Mouse (Mus musculus) activated CD4-positive, CD25-positive, alpha-beta regulatory T cell, adult 4 months (primary cell): ENCODE data around the gene Il4. TPM values are rescaled to one million over a fixed set of nuclear protein-coding genes. Genes with fewer than 3 reads are reported as not detected.

Experiments
- ATAC-seq: one replicate; pipeline ENCODE4 v1.8.0; 2017
- polyA plus RNA-seq, 2 experiments: library from polyadenylated mRNA; unstranded; fragments of 100-300 nt; shearing (Covaris generic); gene quantifications; one replicate each; pipeline ENCODE4 v1.2.1; 2017

Il4 gene
- polyA plus RNA-seq, 2 experiments from 2014 or later, result 8.8 to 10.4 TPM

DNA sequence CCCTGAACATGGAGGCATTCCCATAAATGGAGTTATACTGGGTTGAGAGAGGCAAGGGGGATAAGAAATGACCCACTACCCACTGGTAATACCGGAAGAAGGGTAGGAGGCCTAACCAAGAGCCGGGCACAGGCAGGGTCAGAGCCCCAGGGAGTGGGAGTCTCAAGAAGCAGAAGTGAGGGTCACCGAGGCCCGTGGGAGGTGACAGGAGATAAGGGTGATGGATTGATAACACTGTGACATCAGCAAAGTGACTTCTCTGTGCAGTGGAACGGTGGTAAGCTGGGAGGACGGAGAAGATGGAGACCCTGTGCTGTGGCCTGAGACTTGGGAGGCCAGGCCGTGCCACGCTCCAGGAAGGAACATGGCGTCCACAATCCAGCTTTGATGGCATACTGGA is 5.1 kb upstream of the Il4 start:
- no peak for ATAC-seq

GRCm38 (mm10) chr11:53622440-53622806 is 4.0 kb upstream of the Il4 start:
- no peak for ATAC-seq

- ATAC-seq, result no peak
Observed at GRCm38 (mm10) chr11:53621582-53622439, 3.3 kb upstream of the Il4 start.

- ATAC-seq, result no peak
Observed at GRCm38 (mm10) chr11:53620094-53620493, 1.6 kb upstream of the Il4 start.

DNA sequence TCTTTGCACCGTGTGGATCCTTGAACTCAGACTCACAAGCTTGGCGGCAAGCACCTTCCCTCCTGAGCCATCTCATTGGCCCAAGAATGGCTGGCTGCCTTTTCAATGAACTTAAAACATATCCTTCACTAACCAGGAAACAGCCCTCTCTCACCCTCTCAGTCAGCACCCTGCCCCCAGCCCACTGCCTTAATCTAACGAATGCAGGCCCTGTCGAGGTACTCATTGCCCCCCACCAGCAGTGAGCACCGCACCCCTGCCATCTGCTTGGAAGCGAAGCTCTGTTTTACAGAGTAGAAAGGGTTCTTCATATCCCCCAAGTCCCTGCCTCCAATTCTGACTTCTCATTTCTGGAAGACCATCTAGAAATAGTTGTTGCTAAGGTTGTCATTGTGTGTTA is 959 bp upstream of the Il4 start:
- ATAC-seq, result no peak

DNA sequence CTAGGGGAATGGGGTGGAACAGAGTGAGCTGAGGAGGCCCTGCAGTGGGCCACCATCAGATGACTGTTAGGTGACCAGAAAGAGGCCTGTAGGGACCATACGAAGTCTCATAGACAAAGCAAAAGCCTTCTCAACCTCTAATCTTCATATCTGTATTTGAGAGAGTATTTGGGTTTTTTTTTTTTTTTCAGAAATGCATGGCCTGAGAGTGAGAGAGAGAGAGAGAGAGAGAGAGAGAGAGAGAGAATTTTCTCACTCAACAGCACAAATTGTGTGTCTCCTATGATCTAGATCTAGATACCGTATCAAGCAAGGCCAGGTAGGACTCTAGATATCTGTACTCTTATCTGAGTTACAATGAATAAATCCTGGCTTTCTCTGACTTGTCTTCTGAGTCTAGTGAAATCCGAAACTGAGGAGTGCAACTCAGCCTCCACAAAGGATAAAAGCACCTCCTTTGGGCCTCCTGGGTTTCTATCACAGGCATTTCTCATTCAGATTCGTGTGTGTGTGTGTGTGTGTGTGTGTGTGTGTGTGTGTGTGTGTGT is 833 bp downstream of the Il4 start:
- no peak for ATAC-seq

- no peak for ATAC-seq
Observed at GRCm38 (mm10) chr11:53616748-53617558, 1.5 kb downstream of the Il4 start.

GRCm38 (mm10) chr11:53615575-53615974 is 2.9 kb downstream of the Il4 start:
- no peak for ATAC-seq

GRCm38 (mm10) chr11:53615172-53615571 is 3.3 kb downstream of the Il4 start:
- ATAC-seq, result no peak

GRCm38 (mm10) chr11:53609672-53610071 is 8.8 kb downstream of the Il4 start:
- peak; percentile 58 for ATAC-seq

- no peak for ATAC-seq
Observed at GRCm38 (mm10) chr11:53609231-53609630, 9.2 kb downstream of the Il4 start.

GRCm38 (mm10) chr11:53605609-53606008 is 12.9 kb downstream of the Il4 start:
- peak; percentile 52 for ATAC-seq

GRCm38 (mm10) chr11:53604983-53605382 is 13.5 kb downstream of the Il4 start:
- no peak for ATAC-seq

GRCm38 (mm10) chr11:53591116-53591515 is 27.4 kb downstream of the Il4 start:
- ATAC-seq, result no peak

GRCm38 (mm10) chr11:53590368-53590768 is 28.1 kb downstream of the Il4 start:
- ATAC-seq, result peak; percentile 88

GRCm38 (mm10) chr11:53588279-53588678 is 30.2 kb downstream of the Il4 start:
- no peak for ATAC-seq

DNA sequence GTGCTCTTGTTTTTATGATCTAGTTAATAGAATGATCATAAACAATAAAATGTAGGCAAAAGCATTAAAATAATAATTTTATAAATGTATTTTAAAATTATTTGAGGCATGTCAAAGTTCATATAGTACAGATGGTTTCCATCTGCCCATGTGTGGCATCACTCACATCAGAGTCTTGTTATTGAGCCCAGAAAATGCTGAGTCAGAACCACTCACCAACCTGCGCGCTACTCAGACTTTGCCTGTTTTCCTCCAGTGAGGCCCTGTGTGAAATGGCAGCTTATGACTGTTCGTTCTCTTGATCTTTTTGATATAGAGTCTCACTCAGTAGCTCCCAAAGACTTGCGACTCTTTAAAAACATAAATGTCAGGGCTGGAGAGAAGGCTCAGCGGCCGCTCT is 33.0 kb downstream of the Il4 start:
- ATAC-seq, result no peak

- no peak for ATAC-seq
Observed at GRCm38 (mm10) chr11:53584849-53585248, 33.6 kb downstream of the Il4 start.

DNA sequence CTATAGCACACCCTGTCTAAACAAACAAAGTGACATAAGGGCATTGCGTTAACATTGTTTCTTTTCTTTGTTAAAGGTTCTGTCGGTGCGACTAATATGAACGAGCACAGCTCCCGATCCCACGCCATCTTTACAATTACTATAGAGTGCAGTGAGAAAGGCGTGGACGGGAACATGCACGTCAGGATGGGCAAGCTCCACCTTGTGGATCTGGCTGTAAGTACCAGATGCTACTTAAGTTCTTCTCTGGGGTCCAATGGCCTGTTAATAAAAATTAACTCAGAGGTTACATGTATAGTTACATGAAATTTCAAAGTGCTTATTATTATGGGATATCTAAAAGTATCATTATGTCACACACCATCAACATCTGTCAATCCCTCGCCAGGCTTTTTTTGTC is 35.3 kb downstream of the Il4 start:
- no peak for ATAC-seq

- no peak for ATAC-seq
Observed at GRCm38 (mm10) chr11:53580562-53580961, 37.9 kb downstream of the Il4 start.

GRCm38 (mm10) chr11:53567224-53568014 is 51.0 kb downstream of the Il4 start, which contains the start of gene Kif3a:
TSS of gene Kif3a (plus strand) at chr11:53567379.
- peak; percentile 88 for ATAC-seq

- no peak for ATAC-seq
Observed at GRCm38 (mm10) chr11:53566646-53567045, 51.8 kb downstream of the Il4 start.

DNA sequence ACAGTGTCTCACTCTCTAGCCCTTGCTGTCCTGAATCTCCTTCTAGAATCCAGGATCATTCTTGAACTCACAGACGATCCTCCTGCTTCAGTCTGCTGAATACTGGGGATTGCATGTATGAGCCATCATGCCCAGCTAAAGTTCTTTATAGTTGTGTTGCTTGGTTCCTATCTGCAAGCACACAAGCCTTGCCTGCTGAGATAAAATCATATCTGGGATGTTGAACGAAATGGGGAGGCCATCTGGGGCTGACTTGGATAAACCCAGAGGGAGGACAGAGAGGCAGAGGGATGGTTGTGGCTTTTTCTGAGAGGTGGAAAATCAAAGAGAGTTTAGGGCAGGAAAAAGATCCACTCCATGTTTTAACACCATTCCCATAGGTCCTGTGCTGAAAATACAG is 56.5 kb downstream of the Il4 start:
- no peak for ATAC-seq
